7 mouse cellular contexts compared by ENCODE assay signal in genomic region chr15:99294813-99295374, GRCm38 (mm10). TPM values are rescaled to one million over a fixed set of nuclear protein-coding genes. Genes with fewer than 3 reads are reported as not detected.
DNase-seq lines count a peak whose midpoint lies in the region; ATAC-seq and TF ChIP-seq lines count a peak whose summit lies in the region.

Gene Prpf40b, plus strand, starts transcription at chr15:99295087.

- intact Hi-C loops in left cerebral cortex, postnatal 4 days (cut with DNase I) = no loop called here

- no peaks in the 10 kb centered on the region for H3K27me3 ChIP-seq in intestine, postnatal 0 days (replicated peaks; ENCODE audit: control insufficient read depth, insufficient read depth, low read length)
- no peaks in the 10 kb centered on the region for H3K27me3 ChIP-seq in midbrain, embryonic 12.5 days
- H3K27me3 ChIP-seq in small intestine, adult 2 months (ENCODE audit: control insufficient read depth, insufficient read depth, low read length) = no peaks in the 10 kb centered on the region

- no peaks in the 10 kb centered on the region for H3K9me3 ChIP-seq in intestine, postnatal 0 days (ENCODE audit: control insufficient read depth)
- no peaks in the 10 kb centered on the region for H3K9me3 ChIP-seq in midbrain, embryonic 12.5 days

- H3K36me3 ChIP-seq in intestine, postnatal 0 days (ENCODE audit: control insufficient read depth, insufficient read depth) = no peaks in the 10 kb centered on the region
- H3K36me3 ChIP-seq in midbrain, embryonic 12.5 days = no peaks in the 10 kb centered on the region
- no peaks in the 10 kb centered on the region for H3K36me3 ChIP-seq in small intestine, adult 2 months (ENCODE audit: control insufficient read depth, insufficient read depth, low read length)

- peak within 1 kb of the TSS; percentile 55 for H3K9ac ChIP-seq in intestine, postnatal 0 days (ENCODE audit: low read depth, low read length)
- H3K9ac ChIP-seq in midbrain, embryonic 12.5 days (replicated peaks) = peak within 1 kb of the TSS; percentile 83

- under 1% methylated on average over 55 of the region's 64 CpGs for WGBS in intestine, postnatal 0 days
- WGBS in midbrain, embryonic 12.5 days = 1% methylated on average over 58 of the region's 64 CpGs
- under 1% methylated on average over 51 of the region's 64 CpGs for WGBS in small intestine, adult 2 months

- TF ChIP-seq POLR2A in small intestine, adult 2 months (IDR thresholded peaks at IDR 0.05; ENCODE audit: low read depth, low read length) = no peak

- H3K27ac ChIP-seq in intestine, postnatal 0 days (ENCODE audit: low read depth, low read length) = peak within 1 kb of the TSS; percentile 42
- peak within 1 kb of the TSS; percentile 92 for H3K27ac ChIP-seq in midbrain, embryonic 12.5 days (replicated peaks)
- no peak within 1 kb of the TSS for H3K27ac ChIP-seq in small intestine, adult 2 months (ENCODE audit: insufficient read depth, low read depth, low read length)

- ATAC-seq in intestine, postnatal 0 days = peak; percentile 96
- peak; percentile 97 for ATAC-seq in midbrain, embryonic 12.5 days (ENCODE audit: low FRiP score, low read depth)

- H3K4me1 ChIP-seq in intestine, postnatal 0 days (replicated peaks; ENCODE audit: control insufficient read depth, insufficient read depth, low read length) = no peaks in the 10 kb centered on the region
- peaks cover 17% of the 10 kb centered on the region for H3K4me1 ChIP-seq in midbrain, embryonic 12.5 days
- no peaks in the 10 kb centered on the region for H3K4me1 ChIP-seq in small intestine, adult 2 months (ENCODE audit: control insufficient read depth, insufficient read depth, insufficient read length, low read length)

- peak; percentile 92 for DNase-seq in adrenal gland, adult 8-10 months
- DNase-seq in embryo, embryonic 9.5 days (ENCODE audit: extremely low spot score) = peak; percentile 96
- DNase-seq in gonadal fat pad, adult 2 months (ENCODE audit: low read depth) = no peak
- peak; percentile 96 for DNase-seq in left cerebral cortex, postnatal 4 days

- TF ChIP-seq CTCF in intestine, postnatal 0 days (IDR thresholded peaks at IDR 0.05; ENCODE audit: low read depth) = peak; percentile 75
- peak; percentile 20; the same call in 1 of the 2 replicates for TF ChIP-seq CTCF in small intestine, adult 2 months (IDR thresholded peaks at IDR 0.05; ENCODE audit: extremely low read depth, insufficient read length, insufficient replicate concordance, low read depth, low read length)

- peak within 1 kb of the TSS; percentile 67 for H3K4me3 ChIP-seq in intestine, postnatal 0 days (ENCODE audit: low read depth, low read length)
- peak within 1 kb of the TSS; percentile 71 for H3K4me3 ChIP-seq in midbrain, embryonic 12.5 days
- H3K4me3 ChIP-seq in small intestine, adult 2 months (ENCODE audit: low read depth, low read length) = peak within 1 kb of the TSS; percentile 94

- H3K4me2 ChIP-seq in intestine, postnatal 0 days (replicated peaks; ENCODE audit: low read depth) = peak within 1 kb of the TSS; percentile 85
- peak within 1 kb of the TSS; percentile 67 for H3K4me2 ChIP-seq in midbrain, embryonic 12.5 days (replicated peaks)

RNA-seq across cellular contexts. Expression of gene Prpf40b, which starts in this region (rescaled TPM):
- 10 to 100 TPM; 46.5 to 76.6 (median 51.2) TPM for total RNA-seq in adrenal gland, adult 8-10 months (2022)
- 70.0 and 72.1 TPM in 2 replicates for polyA plus RNA-seq in gonadal fat pad, adult 2 months (2012; rRNA removed)
- polyA plus RNA-seq in intestine, postnatal 0 days (2015; fragmentation: Nextera tagmentation; extraction: Ambion mirVana) = 10.8 and 12.7 TPM in 2 replicates
- 100 to 1,000 TPM; 125 to 132 TPM for total RNA-seq in left cerebral cortex, postnatal 4 days (2021)
- polyA plus RNA-seq in midbrain, embryonic 12.5 days (2016; fragmentation: Nextera tagmentation; extraction: Ambion mirVana) = 75.9 and 78.1 TPM in 2 replicates
- polyA plus RNA-seq in small intestine, adult 2 months (2012; rRNA removed) = 14.4 and 20.8 TPM in 2 replicates
